Mouse (Mus musculus): Measurements from ENCODE around the gene Aipl1.

DNA sequence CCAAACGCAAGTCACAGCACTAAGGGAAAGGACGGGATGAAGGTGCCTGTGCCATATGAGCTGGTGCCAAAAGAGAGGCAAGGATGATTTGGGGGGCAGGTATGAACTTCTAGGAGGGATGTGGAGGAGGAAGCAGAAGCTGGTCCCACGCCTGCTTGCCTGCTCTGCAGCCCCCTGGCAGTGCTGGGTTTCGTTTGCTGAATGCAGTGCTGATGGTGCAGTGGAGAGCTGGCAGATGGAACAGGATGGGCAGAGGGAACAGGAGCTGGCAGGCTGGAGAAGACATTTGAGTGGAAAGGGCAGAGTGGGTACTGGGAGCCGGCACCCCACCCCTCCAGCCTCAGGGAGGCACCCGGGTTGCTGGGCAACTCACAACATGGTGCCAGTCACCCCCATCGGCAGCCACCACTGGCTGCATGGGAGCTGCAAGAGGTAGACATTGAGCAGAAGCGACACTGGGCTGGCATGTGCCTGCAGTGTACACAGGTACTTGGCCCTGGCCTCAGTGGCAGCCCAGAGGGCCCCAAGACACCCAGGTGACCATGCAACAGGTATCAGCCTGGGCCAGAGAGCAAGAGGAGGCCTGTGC is 12.0 kb upstream of the Aipl1 start:
- TF ChIP-seq EP300 (IDR thresholded peaks at IDR 0.05; ENCODE audit: low read depth), result no peak
- TF ChIP-seq CTCF (IDR thresholded peaks at IDR 0.05; ENCODE audit: low read depth), result no peak

Measured in heart, postnatal 0 days (tissue).